Mouse (Mus musculus) common myeloid progenitor, adult 5-6 weeks (primary cell): ENCODE measurements around the gene Gm21560. TPM values are rescaled to one million over a fixed set of nuclear protein-coding genes. Genes with fewer than 3 reads are reported as not detected.
"Not testable (repeated sequence)": the region's sequence is repeated elsewhere in the genome, so short reads cannot be mapped to it uniquely, and the experiment has no call there.

ENCODE experiments used
- ATAC-seq: replicated peaks from 2 replicates; pipeline ENCODE4 v1.8.0; 2016; ENCODE audit warnings: low read depth, mild to moderate bottlenecking, moderate TSS enrichment, inconsistent platforms; ENCODE audit not compliant: poor library complexity, severe bottlenecking
- total RNA-seq: library from RNA; stranded (forward); fragments of 200-1000, 187-1606 nt; gene quantifications from 2 replicates; pipeline ENCODE4 v1.2.3, GENCODE M21; 2017

Gene Gm21560
- total RNA-seq: not detected in 2 replicates

GRCm38 (mm10) chr14:6219192-6219591 lies at the start of gene Gm21560:
Gene Gm21560 (minus strand): TSS chr14:6219292.
- ATAC-seq: not testable (repeated sequence)

- ATAC-seq: not testable (repeated sequence)
Measured at GRCm38 (mm10) chr14:6163538-6163937, 55.6 kb downstream of the Gm21560 start.

DNA sequence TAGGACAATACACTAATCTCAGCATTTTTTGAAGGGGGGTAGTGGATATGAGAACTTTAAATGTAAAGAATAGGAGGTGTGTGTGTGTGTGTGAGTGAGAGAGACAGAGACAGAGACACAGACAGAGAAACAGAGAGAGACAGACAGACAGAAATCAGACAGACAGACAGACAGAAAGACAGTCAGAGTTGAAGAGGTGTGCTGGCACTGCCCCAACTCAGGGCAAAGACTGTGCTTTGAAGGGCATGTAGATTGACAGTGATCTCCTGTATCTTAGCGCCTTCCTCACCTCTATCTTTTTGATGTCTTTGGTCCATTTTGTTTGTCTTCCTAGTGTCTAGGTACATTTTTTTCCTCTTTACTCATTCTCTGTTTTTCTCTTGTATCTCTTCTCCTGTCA lies 58.0 kb downstream of the Gm21560 start:
- not testable (repeated sequence) for ATAC-seq

Other genes starting within 250 kb of the Gm21560 start
- gene Gm3453, start 240.2 kb downstream of the Gm21560 start, total RNA-seq: not detected in 2 replicates
- not detected in 2 replicates for gene Gm6337, start 161.0 kb downstream of the Gm21560 start, total RNA-seq
- gene Gm8206, start 125.3 kb downstream of the Gm21560 start, total RNA-seq: not detected in 2 replicates
- gene Gm3468, start 110.6 kb downstream of the Gm21560 start, total RNA-seq: 0.55 and 0.97 TPM in 2 replicates
- not detected in 2 replicates for gene Gm3476, start 93.5 kb downstream of the Gm21560 start, total RNA-seq
- gene Gm3411, start 68.0 kb upstream of the Gm21560 start, total RNA-seq: not detected in 2 replicates
- not detected in 2 replicates for gene Gm21103, start 85.6 kb upstream of the Gm21560 start, total RNA-seq
- not detected in 2 replicates for gene Gm3618, start 124.4 kb upstream of the Gm21560 start, total RNA-seq
- gene Gm16440, start 171.0 kb upstream of the Gm21560 start, total RNA-seq: not detected in 2 replicates
- not detected in 2 replicates for gene Gm3591, start 193.2 kb upstream of the Gm21560 start, total RNA-seq
- not detected in 2 replicates for gene Gm3594, start 225.3 kb upstream of the Gm21560 start, total RNA-seq